Mouse (Mus musculus): ENCODE data around the gene Myo5a. TPM values are rescaled to one million over a fixed set of nuclear protein-coding genes. Genes with fewer than 3 reads are reported as not detected.

Myo5a gene
- polyA plus RNA-seq, 1 experiment from 2014 or later, result 23.3 TPM

GRCm38 (mm10) chr9:75187646-75188260, 116.9 kb downstream of the Myo5a start:
- Histone ChIP-seq H3K9me3 (ENCODE audit: control insufficient read depth, low read depth, low read length) (no peaks in the 10 kb centered on the region), H3K9ac (replicated peaks; ENCODE audit: low read depth, low read length) (no peak overlapping the region), H3K4me2 (replicated peaks; ENCODE audit: low read depth, low read length) (no peak overlapping the region), H3K4me1 (ENCODE audit: control insufficient read depth, insufficient read depth, low read length) (no peaks in the 10 kb centered on the region), H3K4me3 (ENCODE audit: low read depth, low read length) (no peak overlapping the region), H3K27ac (ENCODE audit: low read length) (no peak overlapping the region), H3K27me3 (ENCODE audit: control insufficient read depth, insufficient read depth, low read length) (no peaks in the 10 kb centered on the region), H3K36me3 (ENCODE audit: control insufficient read depth, insufficient read depth, low read length) (peaks cover 6% of the 10 kb centered on the region; the same call in 1 of the 2 replicates)
- 84% methylated on average over 3 of the region's 3 CpGs for WGBS
- ATAC-seq (ENCODE audit: insufficient number of reproducible peaks, insufficient read depth, low FRiP score, low read depth), result no peak

DNA sequence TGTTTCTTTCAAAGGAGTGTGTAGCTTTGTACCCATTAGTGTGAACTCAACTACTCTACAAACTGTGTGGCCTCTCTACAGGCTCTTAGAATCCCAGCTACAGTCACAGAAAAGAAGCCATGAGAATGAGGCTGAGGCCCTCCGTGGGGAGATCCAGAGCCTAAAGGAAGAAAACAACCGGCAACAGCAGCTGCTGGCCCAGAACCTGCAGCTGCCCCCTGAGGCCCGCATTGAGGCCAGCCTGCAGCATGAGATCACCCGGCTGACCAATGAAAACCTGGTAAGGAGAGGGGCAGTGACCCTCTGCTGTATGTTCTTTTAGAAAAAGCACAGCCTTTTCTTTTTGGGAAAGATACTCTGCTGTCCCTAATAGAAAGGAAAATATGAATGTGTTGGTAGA, 123.0 kb downstream of the Myo5a start:
- Histone ChIP-seq H3K4me3 (ENCODE audit: low read depth, low read length) (no peak overlapping the region), H3K4me2 (replicated peaks; ENCODE audit: low read depth, low read length) (no peak overlapping the region), H3K9me3 (ENCODE audit: control insufficient read depth, low read depth, low read length) (no peaks in the 10 kb centered on the region), H3K36me3 (ENCODE audit: control insufficient read depth, insufficient read depth, low read length) (no peaks in the 10 kb centered on the region; the same call in 1 of the 2 replicates), H3K4me1 (ENCODE audit: control insufficient read depth, insufficient read depth, low read length) (no peaks in the 10 kb centered on the region), H3K9ac (replicated peaks; ENCODE audit: low read depth, low read length) (no peak overlapping the region), H3K27ac (ENCODE audit: low read length) (no peak overlapping the region), H3K27me3 (ENCODE audit: control insufficient read depth, insufficient read depth, low read length) (no peaks in the 10 kb centered on the region)
- no peak for ATAC-seq (ENCODE audit: insufficient number of reproducible peaks, insufficient read depth, low FRiP score, low read depth)
- WGBS, result 62% methylated on average over 4 of the region's 4 CpGs

DNA sequence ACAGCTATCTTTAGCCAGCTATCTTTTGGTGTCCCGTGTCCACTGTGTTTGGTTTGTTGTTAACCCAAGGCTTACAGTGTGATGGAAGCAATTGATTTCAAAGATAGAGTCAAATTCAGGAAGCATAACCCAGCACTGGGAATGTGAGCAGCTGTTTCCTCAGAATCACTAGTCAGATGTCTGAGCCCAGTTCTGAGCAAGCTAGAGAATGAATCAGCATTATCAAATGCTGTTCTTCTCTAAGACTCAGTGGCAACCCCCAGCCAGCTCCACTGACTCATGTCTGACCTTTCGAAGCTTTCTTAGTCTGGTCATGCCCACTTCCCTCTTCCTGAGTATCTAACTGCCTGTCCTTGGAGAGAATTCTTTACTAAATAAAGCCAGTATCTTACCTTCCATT, 125.5 kb downstream of the Myo5a start:
- Histone ChIP-seq H3K9ac (replicated peaks; ENCODE audit: low read depth, low read length) (no peak overlapping the region), H3K36me3 (ENCODE audit: control insufficient read depth, insufficient read depth, low read length) (peaks cover 4% of the 10 kb centered on the region), H3K4me1 (ENCODE audit: control insufficient read depth, insufficient read depth, low read length) (no peaks in the 10 kb centered on the region), H3K4me2 (replicated peaks; ENCODE audit: low read depth, low read length) (no peak overlapping the region), H3K27ac (ENCODE audit: low read length) (no peak overlapping the region), H3K9me3 (ENCODE audit: control insufficient read depth, low read depth, low read length) (no peaks in the 10 kb centered on the region), H3K4me3 (ENCODE audit: low read depth, low read length) (no peak overlapping the region), H3K27me3 (ENCODE audit: control insufficient read depth, insufficient read depth, low read length) (no peaks in the 10 kb centered on the region)
- WGBS, result 70% methylated on average over 2 of the region's 2 CpGs
- no peak for ATAC-seq (ENCODE audit: insufficient number of reproducible peaks, insufficient read depth, low FRiP score, low read depth)

DNA sequence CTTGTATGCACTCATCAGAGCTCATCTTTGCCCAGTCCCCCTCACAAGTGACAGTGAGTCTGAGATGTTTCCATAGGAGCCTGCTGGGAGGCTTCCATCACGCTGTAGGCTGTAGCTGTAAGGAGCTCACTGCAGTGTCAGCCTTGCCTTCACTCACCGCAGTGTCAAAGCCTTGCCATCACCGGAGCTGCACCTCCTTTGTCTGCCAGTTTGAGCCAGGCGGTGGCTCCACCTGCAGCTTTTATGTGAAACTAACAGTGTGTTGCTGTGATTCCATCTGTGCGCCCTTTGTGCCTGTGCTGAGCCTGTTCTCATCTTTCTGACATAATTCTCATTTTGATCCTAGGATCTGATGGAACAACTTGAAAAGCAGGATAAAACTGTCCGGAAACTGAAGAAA, 126.5 kb downstream of the Myo5a start:
- no peak overlapping the region for H3K27ac ChIP-seq (ENCODE audit: low read length)
- H3K36me3 ChIP-seq (ENCODE audit: control insufficient read depth, insufficient read depth, low read length), result peaks cover 8% of the 10 kb centered on the region
- H3K4me2 ChIP-seq (replicated peaks; ENCODE audit: low read depth, low read length), result no peak overlapping the region
- 63% methylated on average over 6 of the region's 6 CpGs for WGBS
- H3K9ac ChIP-seq (replicated peaks; ENCODE audit: low read depth, low read length), result no peak overlapping the region
- H3K4me3 ChIP-seq (ENCODE audit: low read depth, low read length), result no peak overlapping the region
- no peaks in the 10 kb centered on the region for H3K27me3 ChIP-seq (ENCODE audit: control insufficient read depth, insufficient read depth, low read length)
- H3K9me3 ChIP-seq (ENCODE audit: control insufficient read depth, low read depth, low read length), result no peaks in the 10 kb centered on the region
- no peak for ATAC-seq (ENCODE audit: insufficient number of reproducible peaks, insufficient read depth, low FRiP score, low read depth)
- no peaks in the 10 kb centered on the region for H3K4me1 ChIP-seq (ENCODE audit: control insufficient read depth, insufficient read depth, low read length)

- H3K4me1 ChIP-seq (ENCODE audit: control insufficient read depth, insufficient read depth, low read length), result no peaks in the 10 kb centered on the region
- H3K36me3 ChIP-seq (ENCODE audit: control insufficient read depth, insufficient read depth, low read length), result peaks cover 8% of the 10 kb centered on the region
- H3K4me2 ChIP-seq (replicated peaks; ENCODE audit: low read depth, low read length), result no peak overlapping the region
- no peaks in the 10 kb centered on the region for H3K27me3 ChIP-seq (ENCODE audit: control insufficient read depth, insufficient read depth, low read length)
- ATAC-seq (ENCODE audit: insufficient number of reproducible peaks, insufficient read depth, low FRiP score, low read depth), result no peak
- no peaks in the 10 kb centered on the region for H3K9me3 ChIP-seq (ENCODE audit: control insufficient read depth, low read depth, low read length)
- H3K9ac ChIP-seq (replicated peaks; ENCODE audit: low read depth, low read length), result no peak overlapping the region
- 93% methylated on average over 1 of the region's 1 CpGs for WGBS
- no peak overlapping the region for H3K4me3 ChIP-seq (ENCODE audit: low read depth, low read length)
- no peak overlapping the region for H3K27ac ChIP-seq (ENCODE audit: low read length)
Observed at GRCm38 (mm10) chr9:75201506-75201905, 130.7 kb downstream of the Myo5a start.

DNA sequence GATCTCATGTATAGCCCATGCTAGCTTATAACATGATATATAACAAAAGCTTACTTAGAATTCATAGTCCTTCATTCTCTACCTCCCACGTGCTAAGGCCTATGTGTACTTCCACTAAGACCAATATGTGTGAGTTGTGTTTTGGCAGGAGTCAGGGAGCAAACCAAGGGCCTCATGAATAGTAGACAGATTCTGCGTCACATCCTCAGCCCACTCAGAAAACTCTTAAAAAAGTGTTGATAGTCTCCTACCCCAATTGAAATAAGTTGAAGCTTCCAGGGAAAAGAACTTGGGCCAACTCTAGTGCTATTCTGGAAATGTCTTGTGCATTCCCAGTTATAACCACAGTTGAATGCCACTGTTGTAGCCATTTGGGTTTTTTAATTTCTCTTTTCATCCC, 131.2 kb downstream of the Myo5a start:
- ATAC-seq (ENCODE audit: insufficient number of reproducible peaks, insufficient read depth, low FRiP score, low read depth), result no peak
- H3K9ac ChIP-seq (replicated peaks; ENCODE audit: low read depth, low read length), result no peak overlapping the region
- no peaks in the 10 kb centered on the region for H3K4me1 ChIP-seq (ENCODE audit: control insufficient read depth, insufficient read depth, low read length)
- no peaks in the 10 kb centered on the region for H3K9me3 ChIP-seq (ENCODE audit: control insufficient read depth, low read depth, low read length)
- no peak overlapping the region for H3K4me3 ChIP-seq (ENCODE audit: low read depth, low read length)
- H3K4me2 ChIP-seq (replicated peaks; ENCODE audit: low read depth, low read length), result no peak overlapping the region
- H3K27ac ChIP-seq (ENCODE audit: low read length), result no peak overlapping the region
- H3K36me3 ChIP-seq (ENCODE audit: control insufficient read depth, insufficient read depth, low read length), result peaks cover 8% of the 10 kb centered on the region
- 87% methylated on average over 2 of the region's 2 CpGs for WGBS
- H3K27me3 ChIP-seq (ENCODE audit: control insufficient read depth, insufficient read depth, low read length), result no peaks in the 10 kb centered on the region

GRCm38 (mm10) chr9:75209246-75209645, 138.4 kb downstream of the Myo5a start:
- ATAC-seq (ENCODE audit: insufficient number of reproducible peaks, insufficient read depth, low FRiP score, low read depth), result no peak
- Histone ChIP-seq H3K9me3 (ENCODE audit: control insufficient read depth, low read depth, low read length) (no peaks in the 10 kb centered on the region), H3K4me3 (ENCODE audit: low read depth, low read length) (no peak overlapping the region), H3K4me1 (ENCODE audit: control insufficient read depth, insufficient read depth, low read length) (no peaks in the 10 kb centered on the region), H3K27me3 (ENCODE audit: control insufficient read depth, insufficient read depth, low read length) (no peaks in the 10 kb centered on the region), H3K36me3 (ENCODE audit: control insufficient read depth, insufficient read depth, low read length) (no peaks in the 10 kb centered on the region), H3K9ac (replicated peaks; ENCODE audit: low read depth, low read length) (no peak overlapping the region), H3K4me2 (replicated peaks; ENCODE audit: low read depth, low read length) (no peak overlapping the region), H3K27ac (ENCODE audit: low read length) (no peak overlapping the region)
- 93% methylated on average over 1 of the region's 1 CpGs for WGBS

DNA sequence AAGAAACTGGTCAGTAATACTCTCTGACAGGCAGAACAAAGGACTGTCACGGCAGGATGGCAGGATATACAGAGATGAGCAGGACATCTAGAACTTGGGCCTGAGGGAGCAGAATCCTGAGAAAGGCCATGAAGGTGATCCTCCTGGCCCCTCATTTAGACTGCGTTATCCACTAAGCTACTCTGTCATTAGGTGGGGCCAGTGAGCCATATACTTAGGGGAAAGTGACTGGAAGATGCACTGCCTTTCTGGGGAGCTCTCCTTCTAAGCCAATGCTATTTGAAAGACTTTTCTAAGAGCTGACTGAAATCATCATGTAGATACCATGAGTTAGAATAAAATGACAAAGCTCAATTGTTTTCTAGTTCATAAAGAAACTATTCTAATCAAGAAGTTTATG, 139.5 kb downstream of the Myo5a start:
- 75% methylated on average over 2 of the region's 2 CpGs for WGBS
- H3K4me3 ChIP-seq (ENCODE audit: low read depth, low read length), result no peak overlapping the region
- no peak for ATAC-seq (ENCODE audit: insufficient number of reproducible peaks, insufficient read depth, low FRiP score, low read depth)
- no peak overlapping the region for H3K4me2 ChIP-seq (replicated peaks; ENCODE audit: low read depth, low read length)
- H3K9me3 ChIP-seq (ENCODE audit: control insufficient read depth, low read depth, low read length), result no peaks in the 10 kb centered on the region
- no peaks in the 10 kb centered on the region for H3K4me1 ChIP-seq (ENCODE audit: control insufficient read depth, insufficient read depth, low read length)
- H3K36me3 ChIP-seq (ENCODE audit: control insufficient read depth, insufficient read depth, low read length), result no peaks in the 10 kb centered on the region
- H3K27ac ChIP-seq (ENCODE audit: low read length), result no peak overlapping the region
- no peaks in the 10 kb centered on the region for H3K27me3 ChIP-seq (ENCODE audit: control insufficient read depth, insufficient read depth, low read length)
- no peak overlapping the region for H3K9ac ChIP-seq (replicated peaks; ENCODE audit: low read depth, low read length)

DNA sequence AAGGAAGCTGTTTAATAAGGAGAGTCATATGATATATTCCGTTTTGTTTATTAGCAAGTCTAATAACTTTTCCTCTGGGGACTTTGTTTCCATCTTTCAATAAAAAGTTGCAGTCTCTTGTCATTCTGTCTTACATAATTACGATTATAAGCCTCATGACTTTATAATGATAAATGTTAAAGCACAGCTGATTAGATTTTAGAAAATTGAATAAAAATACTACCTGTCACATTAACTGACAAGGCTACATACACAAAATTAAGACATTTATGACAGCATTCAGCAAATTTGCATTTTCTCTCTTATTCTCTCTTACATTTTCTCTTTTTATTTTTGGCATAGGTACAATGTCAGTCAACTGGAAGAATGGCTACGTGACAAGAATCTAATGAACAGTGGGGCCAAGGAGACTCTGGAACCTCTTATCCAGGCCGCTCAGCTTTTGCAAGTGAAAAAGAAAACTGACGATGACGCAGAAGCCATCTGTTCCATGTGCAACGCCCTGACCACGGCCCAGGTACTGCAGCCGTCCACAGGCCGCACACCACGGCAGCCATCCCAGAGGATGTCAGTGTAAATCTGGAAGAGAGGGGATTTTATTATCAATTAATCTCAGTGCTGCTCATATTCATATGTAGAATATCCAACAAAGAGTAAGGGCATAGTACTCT, 144.1 kb downstream of the Myo5a start:
- H3K4me3 ChIP-seq (ENCODE audit: low read depth, low read length), result no peak overlapping the region
- H3K4me1 ChIP-seq (ENCODE audit: control insufficient read depth, insufficient read depth, low read length), result no peaks in the 10 kb centered on the region
- H3K9ac ChIP-seq (replicated peaks; ENCODE audit: low read depth, low read length), result no peak overlapping the region
- no peak overlapping the region for H3K4me2 ChIP-seq (replicated peaks; ENCODE audit: low read depth, low read length)
- ATAC-seq (ENCODE audit: insufficient number of reproducible peaks, insufficient read depth, low FRiP score, low read depth), result no peak
- peaks cover 7% of the 10 kb centered on the region; the same call in 1 of the 2 replicates for H3K36me3 ChIP-seq (ENCODE audit: control insufficient read depth, insufficient read depth, low read length)
- WGBS, result 95% methylated on average over 11 of the region's 11 CpGs
- H3K27ac ChIP-seq (ENCODE audit: low read length), result no peak overlapping the region
- no peaks in the 10 kb centered on the region for H3K9me3 ChIP-seq (ENCODE audit: control insufficient read depth, low read depth, low read length)
- H3K27me3 ChIP-seq (ENCODE audit: control insufficient read depth, insufficient read depth, low read length), result no peaks in the 10 kb centered on the region
